Mouse (Mus musculus): Measurements from ENCODE around the gene Mindy2.

Mindy2 gene

GRCm38 (mm10) chr9:70657013-70657967, at the start of gene Mindy2:
Gene Mindy2, minus strand, starts transcription at chr9:70657174.
- DNase-seq (ENCODE audit: low spot score in 2 of 2): peak; percentile 91 to 95

- no peak for DNase-seq (ENCODE audit: low spot score in 2 of 2)
Measured at GRCm38 (mm10) chr9:70706444-70706843, 49.5 kb upstream of the Mindy2 start.

- DNase-seq (ENCODE audit: low spot score in 2 of 2): no peak
Measured at GRCm38 (mm10) chr9:70703597-70704203, 46.7 kb upstream of the Mindy2 start.

GRCm38 (mm10) chr9:70698090-70698489, 41.1 kb upstream of the Mindy2 start:
- no peak for DNase-seq (ENCODE audit: low spot score in 2 of 2)

- DNase-seq (ENCODE audit: low spot score in 2 of 2): no peak
Measured at GRCm38 (mm10) chr9:70695723-70696122, 38.7 kb upstream of the Mindy2 start.

GRCm38 (mm10) chr9:70691772-70692693, 35.1 kb upstream of the Mindy2 start:
- no peak for DNase-seq (ENCODE audit: low spot score in 2 of 2)

GRCm38 (mm10) chr9:70690579-70690978, 33.6 kb upstream of the Mindy2 start:
- no peak for DNase-seq (ENCODE audit: low spot score in 2 of 2)

- DNase-seq (ENCODE audit: low spot score in 2 of 2): no peak
Measured at GRCm38 (mm10) chr9:70689926-70690325, 33.0 kb upstream of the Mindy2 start.

- DNase-seq (ENCODE audit: low spot score in 2 of 2): no peak
Measured at GRCm38 (mm10) chr9:70688301-70688968, 31.5 kb upstream of the Mindy2 start.

GRCm38 (mm10) chr9:70682202-70682601, 25.2 kb upstream of the Mindy2 start:
- no peak for DNase-seq (ENCODE audit: low spot score in 2 of 2)

GRCm38 (mm10) chr9:70679132-70680091, 22.4 kb upstream of the Mindy2 start:
- DNase-seq (ENCODE audit: low spot score in 2 of 2): peak in 1 of 2 experiments; percentile 50

GRCm38 (mm10) chr9:70678682-70679131, 21.7 kb upstream of the Mindy2 start, which contains the start of gene Adam10:
Gene Adam10, plus strand, starts transcription at chr9:70678997.
- DNase-seq (ENCODE audit: low spot score in 2 of 2): peak; percentile 97 to 99

- no peak for DNase-seq (ENCODE audit: low spot score in 2 of 2)
Measured at GRCm38 (mm10) chr9:70675961-70676360, 19.0 kb upstream of the Mindy2 start.

GRCm38 (mm10) chr9:70675117-70675516, 18.1 kb upstream of the Mindy2 start:
- no peak for DNase-seq (ENCODE audit: low spot score in 2 of 2)

- no peak for DNase-seq (ENCODE audit: low spot score in 2 of 2)
Measured at GRCm38 (mm10) chr9:70673656-70674055, 16.7 kb upstream of the Mindy2 start.

GRCm38 (mm10) chr9:70671772-70672579, 15.0 kb upstream of the Mindy2 start:
- no peak for DNase-seq (ENCODE audit: low spot score in 2 of 2)

- DNase-seq (ENCODE audit: low spot score in 2 of 2): no peak
Measured at GRCm38 (mm10) chr9:70671278-70671677, 14.3 kb upstream of the Mindy2 start.

GRCm38 (mm10) chr9:70670381-70670780, 13.4 kb upstream of the Mindy2 start:
- DNase-seq (ENCODE audit: low spot score in 2 of 2): no peak

GRCm38 (mm10) chr9:70669197-70669596, 12.2 kb upstream of the Mindy2 start:
- DNase-seq (ENCODE audit: low spot score in 2 of 2): no peak
